Mouse (Mus musculus) ES-Bruce4 (cell line): ENCODE data around the gene Dnlz.

Experiments used
- EP300 ChIP-seq: IDR thresholded peaks from 2 replicates; pipeline ENCODE4 v1.6.1; 2011; ENCODE audit warnings: low read depth, low read length; ENCODE audit not compliant: insufficient read depth
- POLR2A ChIP-seq: IDR thresholded peaks from one replicate; pipeline ENCODE4 v1.8.1; 2011; ENCODE audit warnings: low read length; ENCODE audit not compliant: insufficient read depth

DNA sequence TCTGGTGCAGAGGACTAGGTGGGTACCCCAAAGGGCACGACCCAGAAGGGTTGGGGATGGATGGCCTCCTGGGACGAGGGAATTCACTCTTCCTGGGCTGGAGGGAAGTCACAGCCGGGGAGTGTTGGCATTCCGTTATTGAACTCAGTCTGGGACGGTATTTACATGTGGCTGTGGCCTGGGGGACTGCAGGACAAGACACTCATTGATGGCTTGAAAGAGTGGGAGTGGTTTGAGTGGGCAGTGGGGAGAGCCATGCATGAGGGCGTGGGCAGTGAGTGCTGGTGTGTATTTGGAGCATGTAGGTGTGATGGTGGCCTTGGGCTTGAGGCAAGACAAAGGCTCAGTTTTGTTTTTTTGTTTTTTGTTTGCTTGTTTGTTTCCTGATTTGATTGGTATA is 21.2 kb downstream of the Dnlz start:
- TF ChIP-seq POLR2A, result no peak
- no peak for TF ChIP-seq EP300
